Mouse (Mus musculus) frontal cortex, postnatal 14 days (tissue): ENCODE measurements at regions not wholly inside any gene's neighbourhood (a gene's known extent, or its start where the extent isn't known, plus 50 kb on each side); places are given as distances from the start of the nearest gene placed in this dataset.

Experiments
- DNase-seq, 2 experiments: peaks; one replicate each; pipeline ENCODE4 v3.0.0; 2022; ENCODE audit warnings: low spot score in 2 of 2

GRCm38 (mm10) chrX:11829411-11830002 lies 330.6 kb downstream of the Bcor start:
- no peak for DNase-seq

GRCm38 (mm10) chrX:11837566-11837965 lies 322.6 kb downstream of the Bcor start:
- DNase-seq: no peak

- no peak for DNase-seq
These were observed 320.4 kb downstream of the Bcor start for GRCm38 (mm10) chrX:11839665-11840245.

GRCm38 (mm10) chrX:11840319-11841035 lies 319.7 kb downstream of the Bcor start:
- no peak for DNase-seq

GRCm38 (mm10) chrX:11845566-11845965 lies 314.6 kb downstream of the Bcor start:
- no peak for DNase-seq

GRCm38 (mm10) chrX:11855910-11856309 lies 304.2 kb downstream of the Bcor start:
- no peak for DNase-seq

GRCm38 (mm10) chrX:11859396-11859795 lies 300.8 kb downstream of the Bcor start:
- DNase-seq: no peak

GRCm38 (mm10) chrX:11861119-11861708 lies 298.9 kb downstream of the Bcor start:
- DNase-seq: no peak

GRCm38 (mm10) chrX:11861892-11862291 lies 298.3 kb downstream of the Bcor start:
- no peak for DNase-seq

GRCm38 (mm10) chrX:11863106-11863505 lies 297.0 kb downstream of the Bcor start:
- no peak for DNase-seq

- DNase-seq: no peak
These were observed 286.2 kb downstream of the Bcor start for GRCm38 (mm10) chrX:11873913-11874312.

GRCm38 (mm10) chrX:11876636-11877035 lies 283.5 kb downstream of the Bcor start:
- no peak for DNase-seq

GRCm38 (mm10) chrX:11878028-11878427 lies 282.1 kb downstream of the Bcor start:
- no peak for DNase-seq

- no peak for DNase-seq
These were observed 279.2 kb downstream of the Bcor start for GRCm38 (mm10) chrX:11880972-11881371.

- DNase-seq: no peak
These were observed 276.1 kb downstream of the Bcor start for GRCm38 (mm10) chrX:11883738-11884716.

GRCm38 (mm10) chrX:11892396-11892795 lies 267.8 kb downstream of the Bcor start:
- DNase-seq: no peak

- DNase-seq: no peak
These were observed 266.4 kb downstream of the Bcor start for GRCm38 (mm10) chrX:11893606-11894279.

- no peak for DNase-seq
These were observed 265.9 kb downstream of the Bcor start for GRCm38 (mm10) chrX:11894280-11894662.

GRCm38 (mm10) chrX:11895396-11895795 lies 264.8 kb downstream of the Bcor start:
- DNase-seq: no peak

- DNase-seq: no peak
These were observed 261.9 kb downstream of the Bcor start for GRCm38 (mm10) chrX:11898280-11898679.

GRCm38 (mm10) chrX:11899051-11899450 lies 261.1 kb downstream of the Bcor start:
- no peak for DNase-seq
